Mouse (Mus musculus) B cell, adult (primary cell): ENCODE measurements around the gene Cyp2a22. TPM values are rescaled to one million over a fixed set of nuclear protein-coding genes. Genes with fewer than 3 reads are reported as not detected.

ENCODE experiments used
- total RNA-seq: library from RNA; stranded (reverse); gene quantifications from 4 replicates; pipeline ENCODE4 v1.2.4, GENCODE M21; 2023; ENCODE audit not compliant: inconsistent age

Gene Cyp2a22
- total RNA-seq: not detected in 4 replicates

DNA sequence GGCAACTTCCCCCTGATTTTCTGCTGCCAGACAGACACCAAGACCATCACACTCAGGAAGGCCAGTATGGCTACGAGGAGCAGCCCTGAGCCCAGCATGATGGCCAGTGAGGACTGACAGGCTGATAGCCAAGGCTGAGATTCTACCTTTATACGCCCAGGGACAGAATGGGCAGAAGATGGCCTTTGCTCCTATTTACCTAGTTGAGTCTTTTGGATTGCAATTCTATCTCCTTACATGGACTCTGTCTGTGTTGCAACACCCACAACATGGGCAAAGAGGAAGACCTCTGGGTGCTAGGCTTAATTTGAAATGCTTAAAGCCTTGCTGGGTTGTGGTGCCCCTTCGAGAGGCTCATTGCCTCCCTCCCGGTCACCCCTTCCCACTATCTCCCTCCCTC, at the start of gene Cyp2a22:
Gene Cyp2a22 (minus strand): TSS at position 123 of the 400 bp plus-strand sequence.

Other genes with a start within 250 kb of the Cyp2a22 start
- gene Cyp2b19, start 182.2 kb downstream of the Cyp2a22 start, total RNA-seq: not detected in 4 replicates
- gene Cyp2g1, start 130.5 kb downstream of the Cyp2a22 start, total RNA-seq: not detected in 4 replicates
- not detected in 4 replicates for gene Cyp2a5, start 104.1 kb downstream of the Cyp2a22 start, total RNA-seq
- gene Cyp2a12, start 89.7 kb upstream of the Cyp2a22 start, total RNA-seq: not detected in 4 replicates
- not detected in 4 replicates for gene Cyp2f2, start 180.5 kb upstream of the Cyp2a22 start, total RNA-seq
- gene Cyp2t4, start 214.3 kb upstream of the Cyp2a22 start, total RNA-seq: not detected in 4 replicates
- 226 to 254 TPM (median 243 TPM) in 4 replicates for gene Egln2, start 227.4 kb upstream of the Cyp2a22 start, total RNA-seq
- gene Rab4b, start 239.5 kb upstream of the Cyp2a22 start, total RNA-seq: 167 to 187 TPM (median 176 TPM) in 4 replicates
- not detected in 4 replicates for gene Gm21983, start 241.7 kb upstream of the Cyp2a22 start, total RNA-seq
- 0.57 to 1.5 TPM (median 0.90 TPM) in 3 of 4 replicates, not detected in the other for gene Mia, start 241.8 kb upstream of the Cyp2a22 start, total RNA-seq